Mouse (Mus musculus) heart, adult 9 months (tissue): ENCODE data around the gene Gm5458.
A peak's percentile ranks its signal among the peaks of the same experiment; 100 is the strongest.
"Not testable (repeated sequence)": the region's sequence is repeated elsewhere in the genome, so short reads cannot be mapped to it uniquely, and the experiment has no call there.

Source experiments
- DNase-seq, 2 experiments: peaks; one replicate each; pipeline ENCODE4 v3.0.0; 2022; ENCODE audit warnings: low spot score in 2 of 2

Gm5458 gene

DNA sequence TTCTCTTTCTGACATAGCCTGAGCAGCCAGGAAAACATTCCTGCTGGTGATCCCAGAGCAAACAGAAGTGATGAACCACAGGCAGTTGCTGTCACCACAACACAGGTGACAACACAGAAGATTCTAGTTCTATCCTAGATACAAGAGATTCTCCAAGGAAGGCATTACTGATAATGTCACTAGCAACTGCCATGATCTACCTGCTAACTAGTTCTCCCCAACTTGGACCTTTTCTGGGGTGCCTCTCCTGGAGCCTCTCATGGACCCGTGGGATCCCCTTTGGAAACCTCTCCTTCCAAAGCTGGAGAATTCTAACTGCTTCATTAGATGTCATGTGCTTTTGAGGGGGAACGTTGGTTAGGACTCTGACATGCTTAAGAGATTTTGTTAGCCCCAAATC lies at the start of gene Gm5458:
Gene Gm5458, minus strand, starts transcription at position 101 of the 400 bp plus-strand sequence.
- DNase-seq, result not testable (repeated sequence)

DNA sequence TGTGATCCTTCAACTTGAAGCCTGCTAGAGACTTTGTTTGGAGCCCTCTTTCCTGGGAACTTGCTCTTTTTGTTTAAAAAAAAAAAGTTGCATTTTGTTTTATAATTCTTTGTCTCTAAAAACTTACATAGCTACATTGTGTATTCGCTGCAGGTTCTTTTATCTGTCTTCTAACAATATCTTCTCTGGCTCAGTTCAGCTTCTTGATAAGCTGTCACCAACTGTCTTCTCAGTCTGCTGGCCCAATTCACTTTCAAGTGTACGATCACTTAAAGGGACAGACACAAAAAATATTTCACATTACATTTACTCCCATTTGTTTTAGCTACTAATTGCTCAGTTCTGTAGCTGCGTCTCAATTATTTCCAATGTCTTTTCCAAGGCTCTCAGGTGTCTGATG lies 43.9 kb upstream of the Gm5458 start:
- no peak for DNase-seq

DNA sequence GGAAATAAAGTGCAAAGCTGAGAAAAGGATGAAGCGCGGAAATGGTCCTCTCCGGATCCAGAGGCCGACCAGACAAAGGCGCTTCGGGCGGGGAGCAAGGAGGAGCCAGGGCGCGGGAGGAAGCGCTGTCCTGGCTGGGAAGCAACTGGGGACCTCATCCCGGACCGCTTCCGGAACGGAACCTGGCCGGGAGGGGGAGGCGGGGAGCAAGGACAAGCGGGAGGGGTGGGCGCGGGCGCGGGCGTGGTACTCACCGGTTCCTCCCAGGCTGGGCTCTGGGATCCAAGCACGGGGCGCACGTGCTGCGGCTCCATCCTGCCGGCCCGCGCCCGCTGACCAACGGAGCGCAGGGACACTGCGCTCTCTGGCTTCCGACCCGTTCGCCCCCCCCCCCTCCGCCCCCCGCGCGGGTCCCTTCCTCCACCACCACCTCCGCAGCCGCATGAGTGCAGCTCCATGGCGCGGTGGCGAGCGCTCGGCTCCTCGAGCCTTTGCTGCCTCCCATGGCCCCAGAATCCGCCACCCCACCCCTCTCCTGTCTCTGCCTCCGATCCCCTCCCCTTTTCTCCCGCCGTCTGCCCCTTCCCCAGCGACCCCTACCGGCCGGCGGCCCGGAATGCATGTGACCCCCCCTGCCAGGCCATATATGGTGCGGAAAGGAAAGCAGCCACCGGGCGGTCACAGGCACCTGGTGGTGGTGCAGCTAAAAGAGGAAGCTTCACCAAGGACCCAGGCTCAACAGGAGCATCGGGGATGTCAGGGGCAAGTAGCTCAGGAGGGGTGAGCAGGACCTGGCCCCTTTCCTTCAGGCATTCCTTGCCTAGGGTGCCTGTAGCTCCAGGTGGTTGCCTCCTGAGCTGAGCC lies 17.3 kb downstream of the Gm5458 start, which contains the start of gene Gm2237:
Gene Gm2237, minus strand, starts transcription at position 332 of the 864 bp plus-strand sequence.
- DNase-seq, result peak in 1 of 2 experiments; percentile 55

DNA sequence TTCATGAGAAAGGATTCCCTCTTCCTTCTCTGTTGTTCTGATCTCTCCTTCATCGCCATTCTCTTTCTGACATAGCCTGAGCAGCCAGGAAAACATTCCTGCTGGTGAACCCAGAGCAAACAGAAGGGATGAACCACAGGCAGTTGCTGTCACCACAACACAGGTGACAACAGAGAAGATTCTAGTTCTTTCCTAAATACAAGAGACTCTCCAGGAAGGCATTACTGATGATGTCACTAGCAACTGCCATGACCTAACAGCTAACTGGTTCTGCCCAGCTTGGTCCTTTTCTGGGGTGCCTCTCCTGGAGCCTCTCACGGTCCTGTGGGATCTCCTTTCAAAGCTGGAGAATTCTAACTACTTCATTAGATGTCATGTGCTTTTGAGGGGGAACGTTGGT lies 52.5 kb downstream of the Gm5458 start, which contains the start of gene Gm2244:
Gene Gm2244, minus strand, starts transcription at position 101 of the 400 bp plus-strand sequence.
- DNase-seq, result not testable (repeated sequence)
